Mouse (Mus musculus) left cerebral cortex, adult 9 months (tissue): ENCODE data around the gene Aldh1l1.

ENCODE experiments used
- DNase-seq, 2 experiments: peaks; one replicate each; pipeline ENCODE4 v3.0.0; 2022; ENCODE audit warnings: low spot score in 2 of 2

Aldh1l1 gene

GRCm38 (mm10) chr6:90486176-90486921 lies at the start of gene Aldh1l1:
Aldh1l1 (plus strand) TSS chr6:90486427.
- DNase-seq = no peak

- DNase-seq = no peak
These were observed 49.2 kb upstream of the Aldh1l1 start for GRCm38 (mm10) chr6:90437041-90437440.

GRCm38 (mm10) chr6:90446883-90447282 lies 39.3 kb upstream of the Aldh1l1 start:
- no peak for DNase-seq

GRCm38 (mm10) chr6:90450179-90450578 lies 36.0 kb upstream of the Aldh1l1 start:
- peak in 1 of 2 experiments; percentile 90 for DNase-seq

- DNase-seq = no peak
These were observed 35.5 kb upstream of the Aldh1l1 start for GRCm38 (mm10) chr6:90450697-90451096.

GRCm38 (mm10) chr6:90451512-90451911 lies 34.7 kb upstream of the Aldh1l1 start:
- DNase-seq = no peak

GRCm38 (mm10) chr6:90452603-90453002 lies 33.6 kb upstream of the Aldh1l1 start:
- DNase-seq = no peak

GRCm38 (mm10) chr6:90453751-90454150 lies 32.5 kb upstream of the Aldh1l1 start:
- no peak for DNase-seq

- DNase-seq = no peak
These were observed 28.8 kb upstream of the Aldh1l1 start for GRCm38 (mm10) chr6:90457421-90457820.

GRCm38 (mm10) chr6:90461181-90461580 lies 25.0 kb upstream of the Aldh1l1 start:
- DNase-seq = no peak

GRCm38 (mm10) chr6:90461771-90462170 lies 24.5 kb upstream of the Aldh1l1 start:
- DNase-seq = no peak

GRCm38 (mm10) chr6:90462181-90462706 lies 24.0 kb upstream of the Aldh1l1 start, which contains the start of gene Klf15:
Klf15 (plus strand) TSS chr6:90462576.
- peak; percentile 64 to 85 for DNase-seq

GRCm38 (mm10) chr6:90462841-90463227 lies 23.4 kb upstream of the Aldh1l1 start:
- no peak for DNase-seq

- DNase-seq = peak; percentile 80 to 90
These were observed 22.9 kb upstream of the Aldh1l1 start for GRCm38 (mm10) chr6:90463228-90463862.

- DNase-seq = no peak
These were observed 22.3 kb upstream of the Aldh1l1 start for GRCm38 (mm10) chr6:90463890-90464421.

GRCm38 (mm10) chr6:90465028-90465640 lies 21.1 kb upstream of the Aldh1l1 start:
- no peak for DNase-seq

- DNase-seq = no peak
These were observed 20.1 kb upstream of the Aldh1l1 start for GRCm38 (mm10) chr6:90466079-90466478.

GRCm38 (mm10) chr6:90466847-90467410 lies 19.3 kb upstream of the Aldh1l1 start:
- no peak for DNase-seq

- no peak for DNase-seq
These were observed 18.0 kb upstream of the Aldh1l1 start for GRCm38 (mm10) chr6:90468216-90468615.

- no peak for DNase-seq
These were observed 17.2 kb upstream of the Aldh1l1 start for GRCm38 (mm10) chr6:90469041-90469440.

- DNase-seq = no peak
These were observed 16.0 kb upstream of the Aldh1l1 start for GRCm38 (mm10) chr6:90470255-90470654.
